Mouse (Mus musculus) CD4-positive, CD25-positive, alpha-beta regulatory T cell (primary cell): ENCODE measurements around the gene Cldn15. TPM values are rescaled to one million over a fixed set of nuclear protein-coding genes. Genes with fewer than 3 reads are reported as not detected.

Experiments used
- polyA plus RNA-seq: library from polyadenylated mRNA; unstranded; fragments of 100-300 nt; shearing (Covaris generic); gene quantifications from one replicate; pipeline ENCODE4 v1.2.1, GENCODE M21; 2017

Gene Cldn15
- not detected for polyA plus RNA-seq

GRCm38 (mm10) chr5:136966331-136966730, at the start of gene Cldn15:
TSS of gene Cldn15 (plus strand) at chr5:136966616.

GRCm38 (mm10) chr5:136953015-136953414, 13.4 kb upstream of the Cldn15 start, which contains the start of gene Fis1:
TSS of gene Fis1 (plus strand) at chr5:136953275.

GRCm38 (mm10) chr5:136986695-136987137, 20.3 kb downstream of the Cldn15 start, which contains the start of gene Plod3:
TSS of gene Plod3 (plus strand) at chr5:136987019.

GRCm38 (mm10) chr5:136987934-136988271, 21.5 kb downstream of the Cldn15 start, which contains the start of gene Znhit1:
TSS of gene Znhit1 (minus strand) at chr5:136988021.

Other genes with a start within 250 kb of the Cldn15 start
- 0.48 TPM for gene Col26a1, start 83.4 kb upstream of the Cldn15 start, polyA plus RNA-seq
- 7.8 TPM for gene Ift22, start 58.5 kb upstream of the Cldn15 start, polyA plus RNA-seq
- 260 TPM for gene Fis1, start 13.3 kb upstream of the Cldn15 start, polyA plus RNA-seq
- 9.1 TPM for gene Plod3, start 20.4 kb downstream of the Cldn15 start, polyA plus RNA-seq
- 54.3 TPM for gene Znhit1, start 21.4 kb downstream of the Cldn15 start, polyA plus RNA-seq
- gene Vgf, start 59.8 kb downstream of the Cldn15 start, polyA plus RNA-seq, result 0.30 TPM
- 81.2 TPM for gene Ap1s1, start 79.5 kb downstream of the Cldn15 start, polyA plus RNA-seq
- gene Serpine1, start 105.7 kb downstream of the Cldn15 start, polyA plus RNA-seq, result not detected
- gene Trim56, start 149.6 kb downstream of the Cldn15 start, polyA plus RNA-seq, result 16.0 TPM
- gene Muc3, start 182.7 kb downstream of the Cldn15 start, polyA plus RNA-seq, result not detected
- gene Muc3a, start 245.8 kb downstream of the Cldn15 start, polyA plus RNA-seq, result 1.6 TPM